In genomic region chr4:154481771-154482637, GRCm38 (mm10) we compare ENCODE assay signal across 9 mouse cellular contexts.
DNase-seq lines count a peak whose midpoint lies in the region; ATAC-seq and TF ChIP-seq lines count a peak whose summit lies in the region.
"Had no signal": no experiment of that assay in that cellular context is flagged by ENCODE, and none has a peak within 500 bp of the region (broad histone marks: within the 10 kb centered on the region; RNA-seq: fewer than 3 reads in every experiment).

No protein-coding gene starts in this region.

- no peak overlapping the region for H3K4me2 ChIP-seq in hindbrain, embryonic 12.5 days (replicated peaks)
- H3K4me2 ChIP-seq in hindbrain, embryonic 16.5 days (ENCODE audit: low read length) = no peak overlapping the region
- H3K4me2 ChIP-seq in stomach, embryonic 14.5 days (replicated peaks; ENCODE audit: low read depth, low read length) = no peak overlapping the region
- no peak overlapping the region for H3K4me2 ChIP-seq in stomach, postnatal 0 days (replicated peaks; ENCODE audit: low read depth)
- H3K4me2 ChIP-seq: hindbrain, embryonic 15.5 days had no signal

- no peak overlapping the region for H3K4me3 ChIP-seq in hindbrain, embryonic 12.5 days
- no peak overlapping the region for H3K4me3 ChIP-seq in hindbrain, embryonic 16.5 days (ENCODE audit: low read length)
- no peak overlapping the region for H3K4me3 ChIP-seq in stomach, embryonic 14.5 days (ENCODE audit: low read depth, low read length)
- H3K4me3 ChIP-seq in stomach, postnatal 0 days (ENCODE audit: low read depth, low read length) = no peak overlapping the region
- no peak overlapping the region for H3K4me3 ChIP-seq in lung, adult 2 months (replicated peaks; ENCODE audit: extremely low read depth, low read depth, low read length)
- H3K4me3 ChIP-seq: hindbrain, embryonic 15.5 days had no signal

- no peak overlapping the region for H3K9ac ChIP-seq in hindbrain, embryonic 12.5 days
- H3K9ac ChIP-seq in hindbrain, embryonic 16.5 days (ENCODE audit: low read depth, low read length) = no peak overlapping the region
- H3K9ac ChIP-seq in stomach, embryonic 14.5 days (replicated peaks; ENCODE audit: low read depth, low read length) = no peak overlapping the region
- H3K9ac ChIP-seq in stomach, postnatal 0 days (ENCODE audit: low read length) = no peak overlapping the region
- H3K9ac ChIP-seq: hindbrain, embryonic 15.5 days had no signal

- no peak for ATAC-seq in hindbrain, embryonic 12.5 days (ENCODE audit: low FRiP score)
- no peak for ATAC-seq in hindbrain, embryonic 16.5 days
- no peak for ATAC-seq in stomach, embryonic 14.5 days (ENCODE audit: insufficient number of reproducible peaks, insufficient read depth, low FRiP score, low read depth)
- no peak for ATAC-seq in stomach, postnatal 0 days (ENCODE audit: low FRiP score, low TSS enrichment)

- TF ChIP-seq CTCF in stomach, postnatal 0 days (IDR thresholded peaks at IDR 0.05; ENCODE audit: low read depth) = no peak
- TF ChIP-seq CTCF in lung, adult 2 months (IDR thresholded peaks at IDR 0.05; ENCODE audit: insufficient read depth, low read length) = no peak

- TF ChIP-seq POLR2A in lung, adult 2 months (IDR thresholded peaks at IDR 0.05; ENCODE audit: borderline replicate concordance, extremely low read depth, low read depth, low read length) = no peak

- no peaks in the 10 kb centered on the region for H3K9me3 ChIP-seq in hindbrain, embryonic 12.5 days (replicated peaks)
- no peaks in the 10 kb centered on the region for H3K9me3 ChIP-seq in hindbrain, embryonic 16.5 days (ENCODE audit: control insufficient read depth, low read length)
- no peaks in the 10 kb centered on the region for H3K9me3 ChIP-seq in stomach, embryonic 14.5 days (ENCODE audit: control insufficient read depth, low read depth, low read length)
- no peaks in the 10 kb centered on the region for H3K9me3 ChIP-seq in stomach, postnatal 0 days (ENCODE audit: control insufficient read depth, low read length)
- H3K9me3 ChIP-seq: hindbrain, embryonic 15.5 days had no signal

- TF ChIP-seq EP300 in stomach, postnatal 0 days (optimal IDR thresholded peaks at IDR 0.05) = no peak

- no peaks in the 10 kb centered on the region for H3K36me3 ChIP-seq in hindbrain, embryonic 12.5 days
- H3K36me3 ChIP-seq in hindbrain, embryonic 16.5 days (ENCODE audit: control insufficient read depth, insufficient read depth, low read length) = no peaks in the 10 kb centered on the region
- H3K36me3 ChIP-seq in stomach, embryonic 14.5 days (ENCODE audit: control insufficient read depth, insufficient read depth, low read length) = no peaks in the 10 kb centered on the region
- H3K36me3 ChIP-seq in stomach, postnatal 0 days (ENCODE audit: control insufficient read depth, insufficient read depth, low read length) = no peaks in the 10 kb centered on the region
- H3K36me3 ChIP-seq: hindbrain, embryonic 15.5 days had no signal

- H3K27me3 ChIP-seq in hindbrain, embryonic 12.5 days = peaks cover 95% of the 10 kb centered on the region
- peaks cover 16% of the 10 kb centered on the region for H3K27me3 ChIP-seq in hindbrain, embryonic 16.5 days (replicated peaks; ENCODE audit: control insufficient read depth, insufficient read depth, low read length)
- H3K27me3 ChIP-seq in stomach, embryonic 14.5 days (ENCODE audit: control insufficient read depth, insufficient read depth, low read length) = no peaks in the 10 kb centered on the region
- H3K27me3 ChIP-seq in stomach, postnatal 0 days (ENCODE audit: control insufficient read depth, insufficient read depth, low read length) = no peaks in the 10 kb centered on the region
- H3K27me3 ChIP-seq: CH12.LX had no signal

- 49% methylated on average over 14 of the region's 14 CpGs for WGBS in hindbrain, embryonic 12.5 days
- 57% methylated on average over 14 of the region's 14 CpGs for WGBS in hindbrain, embryonic 16.5 days
- 34% methylated on average over 14 of the region's 14 CpGs for whole genome bisulfite sequencing in stomach, embryonic 14.5 days
- WGBS in stomach, postnatal 0 days = 30% methylated on average over 14 of the region's 14 CpGs
- WGBS in lung, adult 2 months = 24% methylated on average over 14 of the region's 14 CpGs

- peak overlapping the region; percentile 23; the same call in 1 of the 2 replicates for H3K27ac ChIP-seq in hindbrain, embryonic 12.5 days
- no peak overlapping the region for H3K27ac ChIP-seq in hindbrain, embryonic 16.5 days (ENCODE audit: low read depth, low read length)
- H3K27ac ChIP-seq in stomach, embryonic 14.5 days (ENCODE audit: low read length) = 0 out of 2 replicates have a peak overlapping the region, but pooled peaks have one; percentile 39
- no peak overlapping the region for H3K27ac ChIP-seq in stomach, postnatal 0 days (replicated peaks)
- H3K27ac ChIP-seq: hindbrain, embryonic 15.5 days had no signal

- peaks cover 24% of the 10 kb centered on the region for H3K4me1 ChIP-seq in hindbrain, embryonic 12.5 days
- no peaks in the 10 kb centered on the region for H3K4me1 ChIP-seq in hindbrain, embryonic 16.5 days (ENCODE audit: control insufficient read depth, insufficient read depth, low read depth, low read length)
- H3K4me1 ChIP-seq in stomach, embryonic 14.5 days (ENCODE audit: control insufficient read depth, insufficient read depth, low read length) = peaks cover 34% of the 10 kb centered on the region
- H3K4me1 ChIP-seq in stomach, postnatal 0 days (replicated peaks; ENCODE audit: control insufficient read depth, insufficient read depth) = peaks cover 11% of the 10 kb centered on the region
- H3K4me1 ChIP-seq in lung, adult 2 months (ENCODE audit: control insufficient read depth, insufficient read depth, low read length) = peaks cover 17% of the 10 kb centered on the region

- DNase-seq in stomach, postnatal 0 days (ENCODE audit: low spot score) = no peak
- DNase-seq in lung, adult 2 months = peak; percentile 31
- DNase-seq in T-cell, adult 2 months (ENCODE audit: low spot score) = no peak
- no peak for DNase-seq in cerebellum, postnatal 36 days

Comparison
In these comparisons a context has a peak if more than half of its experiments do, and no peak if none do; other contexts are left out.
1. H3K27ac ChIP-seq: peak in hindbrain, embryonic 12.5 days (single experiment) and stomach, embryonic 14.5 days (single experiment); none in hindbrain, embryonic 16.5 days (single experiment) and stomach, postnatal 0 days (single experiment).